ENCODE assay signal across 9 mouse cellular contexts in the genomic region with DNA sequence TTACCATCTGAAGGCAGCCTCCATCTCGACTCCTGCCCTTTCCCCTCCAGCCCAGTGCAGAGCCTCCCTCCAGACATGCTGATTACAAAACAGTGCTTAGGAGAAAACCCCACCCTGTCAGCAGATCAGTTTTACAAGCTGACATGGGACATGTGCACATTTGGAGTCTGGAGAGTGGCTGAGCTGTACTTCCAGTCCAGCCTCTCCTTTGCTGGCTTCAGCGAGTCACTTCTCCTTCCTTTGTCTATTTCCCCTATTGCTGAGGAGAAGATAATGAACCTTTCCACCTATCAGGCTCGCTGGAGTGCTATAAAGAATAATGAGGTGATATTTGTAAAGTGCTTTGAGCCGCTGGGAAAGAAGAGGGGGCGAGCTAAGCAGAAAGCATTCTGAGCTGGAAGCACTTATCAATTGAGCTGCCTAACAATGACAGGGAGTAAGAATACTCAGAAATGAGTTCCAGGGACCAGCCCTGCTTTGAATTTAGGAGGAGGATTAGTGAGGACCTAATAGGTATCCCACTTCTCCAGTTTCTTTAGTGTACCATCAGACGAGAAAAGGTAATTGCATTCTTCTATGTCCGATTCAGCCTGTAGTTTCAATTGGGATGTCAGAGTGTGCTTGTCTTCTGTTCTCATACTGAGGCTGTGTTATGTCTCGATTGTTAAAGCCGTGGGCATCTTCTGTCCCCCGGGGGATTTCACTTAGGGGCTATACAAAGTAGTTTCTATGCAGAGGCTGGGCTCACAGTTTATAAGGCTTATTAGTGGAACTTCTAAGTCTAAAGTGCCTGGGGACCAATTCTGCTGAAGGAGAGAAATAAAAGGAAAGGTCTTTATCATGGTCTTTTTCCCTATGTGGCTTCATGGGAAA.
DNase-seq lines count a peak whose midpoint lies in the region; ATAC-seq and TF ChIP-seq lines count a peak whose summit lies in the region.
"Had no signal": no experiment of that assay in that cellular context is flagged by ENCODE, and none has a peak within 500 bp of the region (broad histone marks: within the 10 kb centered on the region; RNA-seq: fewer than 3 reads in every experiment).

No protein-coding gene starts in this region.

- H3K9me3 ChIP-seq in kidney, embryonic 15.5 days (replicated peaks) = no peaks in the 10 kb centered on the region
- no peaks in the 10 kb centered on the region for H3K9me3 ChIP-seq in heart, embryonic 14.5 days (ENCODE audit: control insufficient read depth, low read length)
- no peaks in the 10 kb centered on the region for H3K9me3 ChIP-seq in limb, embryonic 14.5 days (ENCODE audit: control insufficient read depth, low read length)
- H3K9me3 ChIP-seq in midbrain, embryonic 14.5 days (ENCODE audit: control insufficient read depth, low read length) = no peaks in the 10 kb centered on the region

- H3K36me3 ChIP-seq in kidney, embryonic 15.5 days = no peaks in the 10 kb centered on the region
- H3K36me3 ChIP-seq in kidney, adult 2 months (ENCODE audit: control insufficient read depth, insufficient read depth, low read length) = no peaks in the 10 kb centered on the region
- H3K36me3 ChIP-seq in heart, embryonic 14.5 days (ENCODE audit: control insufficient read depth, insufficient read depth, low read length) = no peaks in the 10 kb centered on the region
- H3K36me3 ChIP-seq in limb, embryonic 14.5 days (ENCODE audit: control insufficient read depth, insufficient read depth, low read length) = no peaks in the 10 kb centered on the region
- no peaks in the 10 kb centered on the region for H3K36me3 ChIP-seq in midbrain, embryonic 14.5 days (ENCODE audit: control insufficient read depth, insufficient read depth, low read length)

- no peak overlapping the region for H3K4me3 ChIP-seq in kidney, embryonic 15.5 days (replicated peaks)
- no peak overlapping the region for H3K4me3 ChIP-seq in kidney, adult 2 months (ENCODE audit: insufficient read depth, low read depth, low read length)
- 0 out of 4 replicates have a peak overlapping the region, but pooled peaks of 1 of the 2 experiments have one; percentile 0 for H3K4me3 ChIP-seq in heart, embryonic 14.5 days (ENCODE audit: control insufficient read depth in 1 of 2, insufficient read depth in 1 of 2, low read depth in 1 of 2, low read length in 2 of 2)
- H3K4me3 ChIP-seq in limb, embryonic 14.5 days (replicated peaks; ENCODE audit: low read length) = no peak overlapping the region
- H3K4me3 ChIP-seq in midbrain, embryonic 14.5 days (replicated peaks; ENCODE audit: low read depth, low read length) = no peak overlapping the region

- WGBS in kidney, embryonic 15.5 days = 40% methylated on average over 10 of the region's 10 CpGs
- 73% methylated on average over 10 of the region's 10 CpGs for WGBS in kidney, adult 2 months
- 18% methylated on average over 10 of the region's 10 CpGs for WGBS in heart, embryonic 14.5 days
- 15% methylated on average over 10 of the region's 10 CpGs for WGBS in limb, embryonic 14.5 days
- WGBS in midbrain, embryonic 14.5 days = 3% methylated on average over 10 of the region's 10 CpGs

- no peak for TF ChIP-seq CTCF in kidney, adult 2 months (conservative IDR thresholded peaks at IDR 0.05; ENCODE audit: insufficient read depth, insufficient read length, low read depth, low read length)

- DNase-seq in kidney, adult 2 months = no peak
- DNase-seq in embryo, embryonic 9.5 days (ENCODE audit: extremely low spot score) = peak; percentile 53
- DNase-seq in limb, embryonic 14.5 days (ENCODE audit: low spot score) = peak; percentile 71
- DNase-seq in midbrain, embryonic 14.5 days = peak; percentile 60
- no peak for DNase-seq in natural killer cell, adult 2 months (ENCODE audit: low spot score in 2 of 2)
- no peak for DNase-seq in ovary, postnatal 10 days (ENCODE audit: low spot score)

- H3K4me2 ChIP-seq in kidney, embryonic 15.5 days = no peak overlapping the region
- peak overlapping the region; percentile 42 for H3K4me2 ChIP-seq in heart, embryonic 14.5 days (ENCODE audit: low read length)
- H3K4me2 ChIP-seq in limb, embryonic 14.5 days (replicated peaks; ENCODE audit: low read depth, low read length, severe bottlenecking) = 0 out of 2 replicates have a peak overlapping the region, but pooled peaks have one; percentile 10
- peak overlapping the region; percentile 7; the same call in 1 of the 2 replicates for H3K4me2 ChIP-seq in midbrain, embryonic 14.5 days (ENCODE audit: low read length)

- TF ChIP-seq POLR2A in kidney, adult 2 months (IDR thresholded peaks at IDR 0.05; ENCODE audit: low read depth, low read length) = no peak
- no peak for TF ChIP-seq POLR2A in limb, embryonic 14.5 days (IDR thresholded peaks at IDR 0.05; ENCODE audit: borderline replicate concordance, extremely low read depth, insufficient read depth, insufficient read length)

- ATAC-seq in kidney, embryonic 15.5 days (replicated peaks; ENCODE audit: low FRiP score) = no peak
- ATAC-seq in heart, embryonic 14.5 days (ENCODE audit: insufficient number of reproducible peaks, insufficient read depth, low FRiP score, low read depth) = peak; percentile 66
- peak; percentile 87 for ATAC-seq in limb, embryonic 14.5 days (ENCODE audit: low FRiP score, low read depth)
- ATAC-seq in midbrain, embryonic 14.5 days (ENCODE audit: low FRiP score, low TSS enrichment) = peak; percentile 27; the same call in 1 of the 2 replicates

- no peaks in the 10 kb centered on the region for H3K27me3 ChIP-seq in kidney, embryonic 15.5 days
- no peaks in the 10 kb centered on the region for H3K27me3 ChIP-seq in kidney, adult 2 months (replicated peaks; ENCODE audit: control insufficient read depth, insufficient read depth, low read length)
- H3K27me3 ChIP-seq in heart, embryonic 14.5 days (ENCODE audit: control insufficient read depth, insufficient read depth, low read length) = no peaks in the 10 kb centered on the region
- H3K27me3 ChIP-seq in limb, embryonic 14.5 days (ENCODE audit: control insufficient read depth, insufficient read depth, low read length) = no peaks in the 10 kb centered on the region
- no peaks in the 10 kb centered on the region for H3K27me3 ChIP-seq in midbrain, embryonic 14.5 days (ENCODE audit: control insufficient read depth, insufficient read depth, low read length)
- H3K27me3 ChIP-seq: CH12.LX had no signal

- H3K9ac ChIP-seq in kidney, embryonic 15.5 days = no peak overlapping the region
- peak overlapping the region; percentile 52 for H3K9ac ChIP-seq in heart, embryonic 14.5 days (ENCODE audit: low read length)
- no peak overlapping the region for H3K9ac ChIP-seq in limb, embryonic 14.5 days (ENCODE audit: low read depth, low read length, severe bottlenecking)
- H3K9ac ChIP-seq in midbrain, embryonic 14.5 days (replicated peaks; ENCODE audit: low read length) = no peak overlapping the region; the same call in 1 of the 2 replicates

- peak overlapping the region; percentile 86 for H3K27ac ChIP-seq in kidney, embryonic 15.5 days
- H3K27ac ChIP-seq in kidney, adult 2 months (ENCODE audit: insufficient read depth, low read depth, low read length) = no peak overlapping the region
- peak overlapping the region; percentile 53 to 63 for H3K27ac ChIP-seq in heart, embryonic 14.5 days (replicated peaks in 1 of 2; ENCODE audit: control insufficient read depth in 1 of 2, insufficient read depth in 1 of 2, low read depth in 2 of 2, low read length in 2 of 2)
- peak overlapping the region; percentile 40; the same call in 1 of the 2 replicates for H3K27ac ChIP-seq in limb, embryonic 14.5 days (replicated peaks; ENCODE audit: low read depth, low read length)
- peak overlapping the region; percentile 6 for H3K27ac ChIP-seq in midbrain, embryonic 14.5 days (replicated peaks; ENCODE audit: low read depth, low read length)

- H3K4me1 ChIP-seq in kidney, embryonic 15.5 days = peaks cover 78% of the 10 kb centered on the region
- peaks cover 10% of the 10 kb centered on the region; the same call in 1 of the 2 replicates for H3K4me1 ChIP-seq in kidney, adult 2 months (ENCODE audit: control insufficient read depth, insufficient read depth, low read length)
- peaks cover 35 to 51% of the 10 kb centered on the region in 2 experiments for H3K4me1 ChIP-seq in heart, embryonic 14.5 days (ENCODE audit: control insufficient read depth in 2 of 2, insufficient read depth in 2 of 2, low read length in 2 of 2)
- H3K4me1 ChIP-seq in limb, embryonic 14.5 days (ENCODE audit: control insufficient read depth, insufficient read depth, low read length) = peaks cover 46% of the 10 kb centered on the region
- peaks cover 26% of the 10 kb centered on the region for H3K4me1 ChIP-seq in midbrain, embryonic 14.5 days (ENCODE audit: control insufficient read depth, insufficient read depth, low read length)

Comparison
In these comparisons a context has a peak if more than half of its experiments do, and no peak if none do; other contexts are left out.
1. DNase-seq: peak in embryo, embryonic 9.5 days (single experiment), limb, embryonic 14.5 days (single experiment) and midbrain, embryonic 14.5 days (single experiment); none in kidney, adult 2 months (single experiment), natural killer cell, adult 2 months (0 of 2) and ovary, postnatal 10 days (single experiment).